Mouse (Mus musculus) c-Kit-positive CD71-negative TER-119-negative erythroid progenitor cells, embryonic 14.5 days (primary cell): ENCODE results near the gene Tenm4.

ENCODE experiments used
- DNase-seq: peaks from one replicate; pipeline ENCODE4 v3.0.0-alpha.2; 2013; ENCODE audit warnings: low read depth

Gene Tenm4

GRCm38 (mm10) chr7:96777938-96778600 is 607.0 kb downstream of the Tenm4 start:
- DNase-seq: no peak

GRCm38 (mm10) chr7:96778601-96778969 is 607.5 kb downstream of the Tenm4 start:
- DNase-seq: no peak

GRCm38 (mm10) chr7:96780556-96780955 is 609.5 kb downstream of the Tenm4 start:
- DNase-seq: no peak

GRCm38 (mm10) chr7:96781068-96781467 is 610.0 kb downstream of the Tenm4 start:
- DNase-seq: no peak

- no peak for DNase-seq
These were observed 611.6 kb downstream of the Tenm4 start for GRCm38 (mm10) chr7:96782686-96783085.

GRCm38 (mm10) chr7:96785808-96786207 is 614.8 kb downstream of the Tenm4 start:
- DNase-seq: no peak

- DNase-seq: no peak
These were observed 615.4 kb downstream of the Tenm4 start for GRCm38 (mm10) chr7:96786262-96787044.

GRCm38 (mm10) chr7:96788135-96788534 is 617.1 kb downstream of the Tenm4 start:
- DNase-seq: no peak

GRCm38 (mm10) chr7:96790326-96790725 is 619.3 kb downstream of the Tenm4 start:
- no peak for DNase-seq

GRCm38 (mm10) chr7:96792456-96793229 is 621.6 kb downstream of the Tenm4 start:
- DNase-seq: no peak

- DNase-seq: no peak
These were observed 625.1 kb downstream of the Tenm4 start for GRCm38 (mm10) chr7:96796033-96796741.

GRCm38 (mm10) chr7:96796788-96797485 is 625.9 kb downstream of the Tenm4 start:
- no peak for DNase-seq

GRCm38 (mm10) chr7:96797716-96798332 is 626.8 kb downstream of the Tenm4 start:
- DNase-seq: no peak

- DNase-seq: no peak
These were observed 628.8 kb downstream of the Tenm4 start for GRCm38 (mm10) chr7:96799816-96800215.

GRCm38 (mm10) chr7:96801368-96801767 is 630.3 kb downstream of the Tenm4 start:
- no peak for DNase-seq

- no peak for DNase-seq
These were observed 631.2 kb downstream of the Tenm4 start for GRCm38 (mm10) chr7:96802216-96802615.

GRCm38 (mm10) chr7:96806561-96806960 is 635.5 kb downstream of the Tenm4 start:
- DNase-seq: no peak

GRCm38 (mm10) chr7:96807281-96808058 is 636.4 kb downstream of the Tenm4 start:
- no peak for DNase-seq

- DNase-seq: no peak
These were observed 637.1 kb downstream of the Tenm4 start for GRCm38 (mm10) chr7:96808059-96808646.

- no peak for DNase-seq
These were observed 640.6 kb downstream of the Tenm4 start for GRCm38 (mm10) chr7:96811691-96812090.
